Mouse (Mus musculus): ENCODE results near the gene Cdh1. TPM values are rescaled to one million over a fixed set of nuclear protein-coding genes. Genes with fewer than 3 reads are reported as not detected.
"Not testable (repeated sequence)": the region's sequence is repeated elsewhere in the genome, so short reads cannot be mapped to it uniquely, and the experiment has no call there.

Gene Cdh1
- total and polyA plus RNA-seq, 3 experiments, result not detected

DNA sequence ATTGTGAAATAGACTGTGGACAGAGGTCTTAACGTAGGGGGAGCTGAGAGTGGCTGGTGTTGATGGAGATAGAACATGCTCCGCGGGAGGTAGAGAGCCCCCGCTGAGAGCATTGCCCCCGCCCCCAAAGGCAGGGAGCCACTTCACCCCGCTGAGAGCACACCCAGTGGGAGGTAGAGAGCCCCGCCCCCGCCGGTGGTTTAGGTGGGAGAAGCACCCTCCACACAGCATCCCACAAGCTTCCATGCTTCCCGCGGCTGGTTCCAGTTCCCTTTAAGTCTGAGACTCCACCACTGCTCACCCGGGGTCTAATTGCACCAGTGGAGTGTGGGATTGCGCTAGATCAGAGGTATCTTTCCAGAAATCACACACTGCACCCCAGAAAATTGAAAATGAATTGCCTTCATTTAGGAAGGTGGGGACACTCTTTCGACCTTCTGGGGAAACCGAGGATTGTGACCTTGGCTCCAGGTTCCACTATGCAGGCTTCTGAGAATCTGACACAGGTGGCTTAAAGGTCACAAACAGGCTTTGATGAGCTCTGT, 3.5 kb downstream of the Cdh1 start:
- H3K27me3 ChIP-seq (ENCODE audit: control insufficient read depth in 1 of 2, insufficient read depth in 2 of 2, low read length in 2 of 2), result peaks cover 4 to 8% of the 10 kb centered on the region in 2 experiments
- no peak for DNase-seq (ENCODE audit: low read depth, low spot score)

DNA sequence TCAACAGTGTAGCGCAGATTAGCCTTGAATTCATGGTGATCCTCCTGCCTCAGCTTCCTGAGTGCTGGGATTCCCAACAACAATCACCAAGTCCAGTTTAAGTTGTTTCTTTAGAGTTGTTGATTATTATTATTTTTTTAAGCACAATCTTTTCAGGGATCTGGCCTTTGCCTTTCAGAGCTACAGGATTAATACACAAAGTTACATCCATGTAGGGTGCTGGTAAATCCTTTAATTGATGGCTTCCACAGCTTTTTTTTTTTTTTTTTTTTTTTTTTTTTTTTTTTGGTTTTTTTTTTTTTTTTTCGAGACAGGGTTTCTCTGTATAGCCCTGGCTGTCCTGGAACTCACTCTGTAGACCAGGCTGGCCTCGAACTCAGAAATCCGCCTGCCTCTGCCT, 4.6 kb downstream of the Cdh1 start:
- not testable (repeated sequence) for DNase-seq (ENCODE audit: low read depth, low spot score); H3K36me3 ChIP-seq (ENCODE audit: control insufficient read depth in 1 of 2, insufficient read depth in 2 of 2, low read length in 2 of 2); H3K27me3 ChIP-seq (ENCODE audit: control insufficient read depth in 1 of 2, insufficient read depth in 2 of 2, low read length in 2 of 2); H3K9me3 ChIP-seq (replicated peaks; ENCODE audit: insufficient read depth, low read length); H3K4me3 ChIP-seq (ENCODE audit: control insufficient read depth in 1 of 2, insufficient read depth in 1 of 2, low read depth in 2 of 2, low read length in 2 of 2); H3K79me2 ChIP-seq (ENCODE audit: control insufficient read depth, insufficient read depth, low read length, poor library complexity); H3K9ac ChIP-seq (ENCODE audit: control insufficient read depth, low read depth, low read length, poor library complexity, severe bottlenecking); H3K4me1 ChIP-seq (ENCODE audit: control insufficient read depth in 1 of 2, insufficient read depth in 2 of 2, low read length in 2 of 2); H3K27ac ChIP-seq (ENCODE audit: control insufficient read depth, low read depth, low read length)

More for the DNA sequence above, 3.5 kb downstream of the Cdh1 start:
- Histone ChIP-seq H3K27ac (ENCODE audit: control insufficient read depth, low read depth, low read length) (no peak overlapping the region), H3K4me3 (ENCODE audit: control insufficient read depth in 1 of 2, insufficient read depth in 1 of 2, low read depth in 2 of 2, low read length in 2 of 2) (no peak overlapping the region), H3K36me3 (ENCODE audit: control insufficient read depth in 1 of 2, insufficient read depth in 2 of 2, low read length in 2 of 2) (no peaks in the 10 kb centered on the region), H3K9me3 (replicated peaks; ENCODE audit: insufficient read depth, low read length) (no peaks in the 10 kb centered on the region), H3K9ac (ENCODE audit: control insufficient read depth, low read depth, low read length, poor library complexity, severe bottlenecking) (no peak overlapping the region), H3K79me2 (ENCODE audit: control insufficient read depth, insufficient read depth, low read length, poor library complexity) (no peaks in the 10 kb centered on the region), H3K4me1 (ENCODE audit: control insufficient read depth in 1 of 2, insufficient read depth in 2 of 2, low read length in 2 of 2) (no peaks in the 10 kb centered on the region)
- TF ChIP-seq ZMIZ1 (IDR thresholded peaks at IDR 0.05; ENCODE audit: low read depth, low read length) (no peak), ZNF384 (IDR thresholded peaks at IDR 0.05; ENCODE audit: low read depth, low read length) (no peak), CTCF (IDR thresholded peaks at IDR 0.05 in 2 of 3, conservative IDR thresholded peaks at IDR 0.05 in 1 of 3; ENCODE audit: control insufficient read depth in 1 of 3, insufficient read depth in 1 of 3, low read depth in 2 of 3, low read length in 3 of 3, poor library complexity in 1 of 3, severe bottlenecking in 1 of 3) (no peak), ETS1 (IDR thresholded peaks at IDR 0.05; ENCODE audit: low read depth, low read length) (no peak), POLR2AphosphoS5 (IDR thresholded peaks at IDR 0.05; ENCODE audit: borderline replicate concordance, low read depth, low read length) (no peak), MYC (IDR thresholded peaks at IDR 0.05; ENCODE audit: low read depth, low read length) (no peak), MXI1 (IDR thresholded peaks at IDR 0.05; ENCODE audit: low read depth, low read length) (no peak), NRF1 (IDR thresholded peaks at IDR 0.05; ENCODE audit: insufficient read depth, low read depth, low read length, poor library complexity, severe bottlenecking) (no peak), CHD2 (IDR thresholded peaks at IDR 0.05; ENCODE audit: low read length) (no peak), ELF1 (IDR thresholded peaks at IDR 0.05; ENCODE audit: low read depth, low read length) (no peak), USF1 (IDR thresholded peaks at IDR 0.05; ENCODE audit: low read depth, low read length) (no peak), MYB (IDR thresholded peaks at IDR 0.05; ENCODE audit: low read depth, low read length) (no peak)

DNA sequence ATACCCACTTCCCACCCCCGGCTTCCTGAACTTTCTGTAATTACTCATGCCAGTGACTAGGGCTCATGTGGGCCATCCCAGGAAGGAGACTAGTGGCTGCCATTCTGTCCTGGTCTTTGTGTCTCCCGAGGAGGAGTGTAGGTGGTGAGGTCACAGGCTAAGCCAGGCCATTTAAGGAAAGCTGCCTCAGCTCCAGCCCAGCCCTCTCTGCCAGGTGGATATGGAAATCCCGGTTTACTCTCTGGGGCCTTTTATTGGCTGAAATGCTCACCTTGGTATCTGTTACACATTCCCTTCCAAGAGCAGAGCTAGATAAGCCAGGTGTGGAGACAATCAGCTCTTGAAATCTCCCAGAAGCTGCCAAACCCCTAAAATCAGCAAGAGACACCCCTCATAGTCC, 5.3 kb downstream of the Cdh1 start:
- Histone ChIP-seq H3K9me3 (replicated peaks; ENCODE audit: insufficient read depth, low read length) (no peaks in the 10 kb centered on the region), H3K27me3 (ENCODE audit: control insufficient read depth in 1 of 2, insufficient read depth in 2 of 2, low read length in 2 of 2) (peaks cover 4 to 8% of the 10 kb centered on the region in 2 experiments), H3K79me2 (ENCODE audit: control insufficient read depth, insufficient read depth, low read length, poor library complexity) (no peaks in the 10 kb centered on the region), H3K27ac (ENCODE audit: control insufficient read depth, low read depth, low read length) (no peak overlapping the region), H3K4me3 (ENCODE audit: control insufficient read depth in 1 of 2, insufficient read depth in 1 of 2, low read depth in 2 of 2, low read length in 2 of 2) (no peak overlapping the region), H3K36me3 (ENCODE audit: control insufficient read depth in 1 of 2, insufficient read depth in 2 of 2, low read length in 2 of 2) (no peaks in the 10 kb centered on the region), H3K4me1 (ENCODE audit: control insufficient read depth in 1 of 2, insufficient read depth in 2 of 2, low read length in 2 of 2) (no peaks in the 10 kb centered on the region), H3K9ac (ENCODE audit: control insufficient read depth, low read depth, low read length, poor library complexity, severe bottlenecking) (no peak overlapping the region)
- TF ChIP-seq MAFK (IDR thresholded peaks at IDR 0.05; ENCODE audit: borderline replicate concordance, low read depth, low read length), result no peak
- no peak for TF ChIP-seq USF2 (IDR thresholded peaks at IDR 0.05; ENCODE audit: borderline replicate concordance in 1 of 2, insufficient read depth in 1 of 2, low read depth in 1 of 2, low read length in 2 of 2)
- no peak for DNase-seq (ENCODE audit: low read depth, low spot score)

All from MEL (cell line).